Mouse (Mus musculus) stomach, postnatal 0 days (tissue): Measurements from ENCODE around the gene Sergef. TPM values are rescaled to one million over a fixed set of nuclear protein-coding genes. Genes with fewer than 3 reads are reported as not detected.

Source experiments
- ATAC-seq: fragments of 200-750 bp; cut with Nextera tagmentation; 2 replicates; pipeline ENCODE4 v1.8.0; 2017; ENCODE audit not compliant: low FRiP score, low TSS enrichment
- DNase-seq: peaks from one replicate; pipeline ENCODE4 v3.0.0-alpha.2; 2016; ENCODE audit warnings: low spot score
- H3K27ac ChIP-seq: fragments of 300-500 bp; sonication (generic); replicated peaks from 2 replicates; pipeline ENCODE4 v1.5.1; 2014; ENCODE audit warnings: mild to moderate bottlenecking, control low read depth
- H3K27me3 ChIP-seq: fragments of 300-500 bp; sonication (generic); 2 replicates; pipeline ENCODE4 v1.6.1; 2014; ENCODE audit warnings: low read length; ENCODE audit not compliant: control insufficient read depth, insufficient read depth
- H3K36me3 ChIP-seq: fragments of 300-500 bp; sonication (generic); 2 replicates; pipeline ENCODE4 v1.6.1; 2014; ENCODE audit warnings: low read length, mixed read lengths; ENCODE audit not compliant: control insufficient read depth, insufficient read depth
- H3K4me1 ChIP-seq: fragments of 300-500 bp; sonication (generic); replicated peaks from 2 replicates; pipeline ENCODE4 v1.6.1; 2014; ENCODE audit warnings: antibody characterized with exemption; ENCODE audit not compliant: control insufficient read depth, insufficient read depth
- H3K4me2 ChIP-seq: fragments of 300-500 bp; sonication (generic); replicated peaks from 2 replicates; pipeline ENCODE4 v1.6.1; 2014; ENCODE audit warnings: low read depth, mild to moderate bottlenecking, control low read depth, moderate library complexity
- H3K4me3 ChIP-seq: fragments of 300-500 bp; sonication (generic); 2 replicates; pipeline ENCODE4 v1.5.1; 2014; ENCODE audit warnings: low read depth, low read length, control low read depth
- H3K9ac ChIP-seq: fragments of 300-500 bp; sonication (generic); 2 replicates; pipeline ENCODE4 v1.6.1; 2014; ENCODE audit warnings: mild to moderate bottlenecking, low read length, control low read depth, mixed read lengths
- H3K9me3 ChIP-seq: fragments of 300-500 bp; sonication (generic); 2 replicates; pipeline ENCODE4 v1.6.1; 2016; ENCODE audit warnings: low read length; ENCODE audit not compliant: control insufficient read depth
- CTCF ChIP-seq: IDR thresholded peaks from 2 replicates; pipeline ENCODE4 v1.5.1; 2016; ENCODE audit warnings: antibody characterized with exemption, low read depth, mild to moderate bottlenecking, moderate library complexity
- EP300 ChIP-seq: optimal IDR thresholded peaks from 2 replicates; pipeline ENCODE3; 2016; ENCODE audit warnings: antibody characterized with exemption
- WGBS: fragments of 180-500 bp; shearing (Covaris S2); extraction: QIAGEN DNeasy Blood & Tissue Kit; methylation state at CpG from one replicate; pipeline ENCODE4 v1.1.7; 2014; 5-methylcytosine and 5-hydroxymethylcytosine counted together
- polyA plus RNA-seq: library from polyadenylated mRNA; unstranded; fragments of >200 nt; fragmentation: Nextera tagmentation; extraction: Ambion mirVana; gene quantifications from 2 replicates; pipeline ENCODE4 v1.2.1, GENCODE M21; 2015

Sergef gene
- polyA plus RNA-seq, 1 experiment from 2014 or later: 11.4 TPM

GRCm38 (mm10) chr7:46531345-46531744 is 108.3 kb downstream of the Sergef start:
- no peak for ATAC-seq
- WGBS: 76% methylated on average over 5 of the region's 5 CpGs

GRCm38 (mm10) chr7:46529930-46530329 is 109.7 kb downstream of the Sergef start:
- no peaks in the 10 kb centered on the region for H3K36me3 ChIP-seq
- H3K9me3 ChIP-seq: no peaks in the 10 kb centered on the region
- H3K9ac ChIP-seq: no peak overlapping the region
- TF ChIP-seq EP300 (no peak), CTCF (no peak)
- ATAC-seq (no peak), DNase-seq (no peak)
- no peaks in the 10 kb centered on the region for H3K4me1 ChIP-seq
- no peak overlapping the region for H3K27ac ChIP-seq
- no peak overlapping the region for H3K4me2 ChIP-seq
- H3K27me3 ChIP-seq: no peaks in the 10 kb centered on the region
- 70% methylated on average over 8 of the region's 8 CpGs for WGBS
- no peak overlapping the region for H3K4me3 ChIP-seq

More at GRCm38 (mm10) chr7:46531345-46531744, 108.3 kb downstream of the Sergef start:
- no peak overlapping the region for H3K4me2 ChIP-seq
- H3K4me1 ChIP-seq: no peaks in the 10 kb centered on the region
- no peak for TF ChIP-seq CTCF
- TF ChIP-seq EP300: no peak
- no peaks in the 10 kb centered on the region for H3K27me3 ChIP-seq
- H3K9ac ChIP-seq: no peak overlapping the region
- no peaks in the 10 kb centered on the region for H3K36me3 ChIP-seq
- H3K27ac ChIP-seq: no peak overlapping the region
- no peak for DNase-seq
- no peaks in the 10 kb centered on the region for H3K9me3 ChIP-seq
- H3K4me3 ChIP-seq: no peak overlapping the region

- TF ChIP-seq CTCF (no peak), EP300 (no peak)
- H3K9me3 ChIP-seq: no peaks in the 10 kb centered on the region
- H3K4me3 ChIP-seq: no peak overlapping the region
- DNase-seq: no peak
- H3K36me3 ChIP-seq: no peaks in the 10 kb centered on the region
- H3K9ac ChIP-seq: no peak overlapping the region
- 87% methylated on average over 5 of the region's 5 CpGs for WGBS
- no peak overlapping the region for H3K27ac ChIP-seq
- no peak for ATAC-seq
- H3K4me2 ChIP-seq: no peak overlapping the region
- H3K4me1 ChIP-seq: no peaks in the 10 kb centered on the region
- H3K27me3 ChIP-seq: no peaks in the 10 kb centered on the region
Observed at GRCm38 (mm10) chr7:46529259-46529658, 110.3 kb downstream of the Sergef start.

- Histone ChIP-seq H3K4me3 (no peak overlapping the region), H3K4me1 (no peaks in the 10 kb centered on the region), H3K9me3 (no peaks in the 10 kb centered on the region), H3K27me3 (no peaks in the 10 kb centered on the region), H3K27ac (no peak overlapping the region), H3K36me3 (no peaks in the 10 kb centered on the region), H3K4me2 (no peak overlapping the region), H3K9ac (no peak overlapping the region)
- DNase-seq: no peak
- no peak for ATAC-seq
- no peak for TF ChIP-seq EP300
- TF ChIP-seq CTCF: no peak
- 39% methylated on average over 6 of the region's 6 CpGs for WGBS
Observed at GRCm38 (mm10) chr7:46526665-46527154, 112.9 kb downstream of the Sergef start.

GRCm38 (mm10) chr7:46523215-46523614 is 116.4 kb downstream of the Sergef start:
- Histone ChIP-seq H3K27ac (no peak overlapping the region), H3K36me3 (no peaks in the 10 kb centered on the region), H3K9me3 (no peaks in the 10 kb centered on the region), H3K27me3 (no peaks in the 10 kb centered on the region), H3K4me2 (no peak overlapping the region), H3K4me3 (no peak overlapping the region), H3K9ac (no peak overlapping the region), H3K4me1 (no peaks in the 10 kb centered on the region)
- ATAC-seq: no peak
- no peak for DNase-seq
- TF ChIP-seq CTCF (no peak), EP300 (no peak)
- 77% methylated on average over 7 of the region's 7 CpGs for WGBS

GRCm38 (mm10) chr7:46521794-46522193 is 117.8 kb downstream of the Sergef start:
- Histone ChIP-seq H3K4me3 (no peak overlapping the region), H3K27ac (no peak overlapping the region), H3K4me2 (no peak overlapping the region), H3K4me1 (no peaks in the 10 kb centered on the region), H3K27me3 (no peaks in the 10 kb centered on the region), H3K36me3 (no peaks in the 10 kb centered on the region), H3K9ac (no peak overlapping the region), H3K9me3 (no peaks in the 10 kb centered on the region)
- TF ChIP-seq CTCF (no peak), EP300 (no peak)
- WGBS: 94% methylated on average over 17 of the region's 17 CpGs
- ATAC-seq: no peak
- DNase-seq: no peak
